Mouse (Mus musculus): ENCODE results near the gene Spsb4.

The Spsb4 gene

DNA sequence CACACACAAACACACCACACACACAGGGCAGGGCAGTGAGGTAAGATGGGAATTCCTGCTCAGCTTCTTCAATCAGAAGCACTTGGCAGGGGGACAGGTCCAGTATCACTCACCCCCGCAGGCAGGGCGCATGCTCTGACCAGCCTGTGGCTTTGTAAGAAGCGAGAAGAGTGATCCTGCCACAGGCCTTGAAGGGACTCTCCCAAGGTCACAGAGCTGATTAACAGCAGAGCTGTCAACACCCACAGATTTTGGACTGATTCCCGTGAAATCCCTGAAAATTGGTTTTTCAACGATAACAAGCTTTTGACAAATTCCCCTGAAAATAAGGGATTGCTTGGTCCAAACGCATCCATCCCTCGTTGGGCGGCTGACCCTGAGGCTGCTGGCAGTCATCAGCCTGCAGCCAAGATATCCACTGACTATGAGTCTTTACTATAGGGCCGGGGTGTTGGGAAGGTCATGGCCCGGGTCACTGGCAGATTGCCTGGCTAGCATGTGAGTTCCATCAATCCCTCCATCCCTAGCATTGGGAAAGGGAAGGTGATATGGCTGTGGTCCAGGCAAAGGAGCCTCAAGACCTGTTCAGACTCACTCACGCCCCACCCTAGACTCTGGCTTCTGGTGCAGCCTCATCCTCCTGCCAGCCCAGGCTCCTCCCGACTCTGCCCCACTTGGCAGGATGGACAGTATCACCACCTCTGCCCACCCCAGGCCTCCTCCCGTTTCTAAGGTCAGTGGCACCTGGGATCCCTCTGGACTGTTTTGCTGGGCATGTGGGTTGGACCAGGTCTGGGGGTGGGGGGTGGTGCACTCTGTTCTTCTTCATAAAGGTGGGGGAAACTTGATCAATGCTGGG is 41.1 kb downstream of the Spsb4 start:
- DNase-seq = no peak

DNA sequence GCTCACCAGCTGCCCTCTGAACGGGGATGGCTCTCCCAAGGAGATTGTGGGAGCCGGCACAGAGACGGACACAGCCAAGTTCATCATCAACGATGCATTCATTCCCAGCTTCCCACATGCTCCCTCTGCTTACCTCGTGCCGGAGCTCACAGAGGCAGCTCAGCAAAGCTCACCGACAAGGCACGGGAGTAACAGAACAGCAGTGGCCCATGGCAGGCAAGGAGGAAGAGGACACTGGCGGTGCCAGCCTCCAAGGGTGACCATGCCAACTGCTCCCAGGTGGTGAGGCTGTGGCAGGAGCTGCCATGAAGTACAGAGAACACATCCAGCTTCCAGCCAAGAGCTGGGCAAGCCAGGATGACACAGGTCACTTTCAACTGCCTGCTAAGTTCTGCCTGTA is 45.6 kb downstream of the Spsb4 start:
- no peak for DNase-seq

DNA sequence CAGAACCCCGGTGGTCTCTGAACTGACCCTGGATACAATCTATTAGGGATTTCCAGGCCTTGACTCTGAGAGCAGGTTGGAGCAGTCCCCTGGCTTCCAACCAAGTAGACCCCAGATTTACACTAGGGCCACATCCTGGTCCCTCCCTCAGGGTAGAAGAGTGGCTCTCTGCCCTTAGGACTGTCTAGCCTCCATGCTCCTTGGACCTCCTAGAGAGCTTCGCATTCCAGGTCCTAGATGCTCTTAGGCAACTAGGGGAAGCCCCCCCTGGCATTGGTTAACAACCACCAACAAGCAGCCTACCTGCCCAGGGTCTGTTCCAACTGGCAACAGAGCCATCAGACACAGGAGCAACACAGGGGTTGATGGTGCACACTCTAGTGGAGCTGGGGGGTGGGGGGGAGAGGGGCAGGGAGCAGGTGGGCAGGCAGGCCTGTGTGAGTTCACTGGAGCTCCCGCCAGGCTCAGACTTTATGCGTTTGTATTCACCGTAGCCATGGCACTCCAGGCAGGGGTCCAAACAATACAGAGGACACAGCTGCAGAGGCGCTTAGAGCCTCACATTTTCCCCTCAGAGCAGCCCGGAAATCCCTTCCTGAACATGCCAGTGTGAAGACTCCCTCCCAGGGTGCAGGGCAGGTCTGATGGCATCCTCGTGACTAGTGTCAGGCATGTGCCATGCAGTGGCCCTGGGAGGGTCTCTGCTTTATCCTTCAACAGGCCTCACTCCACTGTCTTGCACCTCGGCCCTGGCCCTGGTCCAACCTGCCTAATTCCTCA is 46.8 kb downstream of the Spsb4 start:
- DNase-seq = no peak

DNA sequence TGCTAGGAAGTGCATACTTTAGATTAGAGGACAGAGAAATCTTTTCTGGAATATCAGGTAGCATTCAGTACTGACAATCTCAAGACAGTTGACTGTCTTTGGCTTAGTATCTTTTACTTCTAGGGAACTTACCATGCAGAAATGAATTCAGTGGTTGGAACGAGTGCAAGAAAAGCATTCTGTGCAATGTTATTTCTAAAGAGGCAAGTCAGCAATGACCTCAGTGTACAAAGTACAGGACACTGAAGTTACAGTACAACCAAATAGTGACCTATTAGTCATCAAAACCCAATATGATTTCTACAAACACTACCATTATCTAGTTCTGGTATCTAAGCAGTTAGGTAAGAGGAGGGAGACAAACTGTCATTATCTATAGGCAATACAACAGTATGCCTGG is 51.1 kb downstream of the Spsb4 start:
- no peak for DNase-seq

DNA sequence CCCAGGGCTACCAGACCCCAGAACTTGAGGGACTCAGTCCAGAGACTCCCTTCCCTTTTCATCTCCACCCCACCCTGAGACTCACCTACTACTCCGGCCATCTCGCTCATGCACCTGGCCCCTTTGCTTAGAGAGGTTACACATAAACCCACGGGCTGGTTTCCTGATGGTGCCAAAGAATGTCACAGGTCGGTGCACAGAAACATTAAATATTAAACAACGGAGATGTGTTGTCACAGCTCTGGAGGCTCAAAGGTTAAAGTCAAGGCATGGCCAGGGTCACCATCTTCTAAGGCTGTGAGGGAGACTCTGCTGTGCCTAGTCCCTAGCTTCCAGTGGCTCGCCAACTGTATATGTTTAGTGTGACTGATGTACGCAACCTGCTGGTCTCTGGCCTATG is 52.2 kb downstream of the Spsb4 start:
- DNase-seq = no peak

DNA sequence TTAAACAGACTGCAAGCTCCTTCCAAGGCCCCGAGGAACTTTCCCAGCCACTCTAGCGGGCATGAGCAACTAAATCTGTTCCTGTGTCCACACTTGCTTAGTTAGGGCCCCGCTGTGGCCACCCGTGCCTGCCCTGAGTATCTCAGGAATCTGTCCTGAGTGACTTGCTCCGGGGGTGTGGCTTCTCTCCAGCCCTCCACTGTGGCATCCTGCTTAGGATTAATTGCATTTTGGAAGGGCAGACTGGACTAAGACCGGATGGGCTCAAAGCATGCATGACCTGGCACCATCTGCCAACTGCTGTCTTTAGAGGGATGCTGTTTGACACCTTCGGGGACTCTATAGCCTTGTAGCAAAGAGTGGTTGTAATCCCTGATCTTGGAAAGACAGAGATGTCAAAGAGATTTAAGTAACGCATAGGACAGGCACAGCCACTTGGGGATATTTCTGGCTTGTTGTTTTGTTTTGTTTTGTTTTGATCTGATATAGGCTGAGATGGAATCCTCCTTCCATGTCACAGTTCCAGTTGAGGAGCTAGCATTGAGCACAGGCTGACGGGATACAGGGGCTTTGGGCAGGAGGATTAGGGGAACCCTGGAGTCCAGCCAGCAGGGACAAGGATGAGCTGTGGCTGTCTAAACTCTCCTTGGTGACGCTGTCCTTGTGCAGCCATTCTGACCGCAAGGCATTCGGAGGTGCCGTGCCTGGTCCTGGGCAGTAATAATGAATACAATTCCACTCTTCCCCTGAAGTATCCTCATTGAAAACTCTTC is 55.0 kb downstream of the Spsb4 start:
- no peak for DNase-seq

DNA sequence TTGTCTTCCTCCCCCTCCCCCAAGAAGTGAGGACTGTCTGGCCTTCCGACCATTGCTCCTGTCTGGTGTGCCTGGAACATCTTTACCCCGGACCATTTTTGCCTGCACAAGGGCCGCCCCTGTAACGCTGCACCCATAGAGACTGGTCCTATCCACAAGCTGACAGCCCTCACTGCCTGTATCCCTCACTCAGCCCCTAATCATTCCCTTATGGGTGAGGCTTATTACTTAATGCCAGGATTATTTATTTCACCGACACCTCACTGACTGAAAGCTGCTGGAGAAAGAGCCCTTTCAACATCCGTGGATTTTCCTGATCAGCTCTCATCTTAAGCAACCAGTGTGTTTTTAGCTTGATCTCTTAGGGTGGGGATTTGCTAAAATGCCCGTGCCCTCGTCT is 55.9 kb downstream of the Spsb4 start:
- no peak for DNase-seq

DNA sequence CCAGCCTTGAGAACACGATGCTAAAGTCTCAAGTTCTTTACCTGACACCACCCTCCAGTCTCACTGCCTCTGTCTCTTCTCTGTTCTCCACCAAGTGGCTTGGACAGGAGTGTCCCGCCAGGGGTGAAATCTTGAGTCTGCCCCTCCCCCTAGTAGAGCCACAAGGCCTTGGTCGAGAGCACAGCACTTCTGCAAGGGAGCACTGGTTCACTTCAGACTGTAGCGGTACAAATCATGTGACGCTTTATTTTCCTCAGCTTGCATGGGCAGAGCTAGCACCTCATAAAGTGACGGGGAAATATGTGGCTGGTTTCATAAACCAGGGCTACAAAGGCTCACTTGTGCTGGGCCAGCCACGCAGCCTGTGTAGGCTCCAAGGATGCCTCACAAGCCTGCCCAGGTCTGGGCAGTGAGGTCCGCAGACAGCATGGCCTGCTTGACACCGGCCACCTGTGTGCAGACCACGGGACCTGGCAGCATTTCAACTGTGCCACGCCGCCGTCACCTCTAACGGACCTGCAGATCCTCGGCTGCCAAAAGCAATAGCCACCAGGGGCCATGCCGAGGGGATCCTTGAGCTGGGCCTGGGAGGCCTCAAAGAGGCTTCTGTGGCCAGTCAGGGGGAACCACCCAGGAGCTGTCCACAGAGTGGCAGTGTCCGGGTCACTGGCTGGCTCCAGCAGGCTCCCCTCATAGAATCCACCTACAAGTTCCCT is 56.5 kb downstream of the Spsb4 start:
- DNase-seq = no peak

DNA sequence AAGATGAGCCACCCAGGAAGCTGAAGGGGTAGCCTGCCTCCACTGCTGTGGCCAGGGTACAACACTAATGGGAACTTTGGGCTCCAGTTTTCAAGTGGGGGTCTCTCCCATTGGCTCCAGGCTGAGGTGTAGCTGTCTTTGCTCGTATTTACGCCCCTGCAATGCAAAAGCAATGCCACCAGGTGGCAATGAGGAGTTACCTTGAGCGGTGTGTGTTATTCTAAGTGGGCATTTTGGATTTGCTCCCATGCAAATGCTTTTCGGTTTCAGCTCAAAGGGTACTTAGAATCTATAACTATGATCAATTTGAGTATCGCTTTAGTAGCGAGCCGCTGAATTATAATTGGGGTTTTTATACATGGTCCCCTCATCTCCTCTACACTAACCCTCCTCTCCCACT is 57.6 kb downstream of the Spsb4 start:
- peak; percentile 53 to 57 for DNase-seq

DNA sequence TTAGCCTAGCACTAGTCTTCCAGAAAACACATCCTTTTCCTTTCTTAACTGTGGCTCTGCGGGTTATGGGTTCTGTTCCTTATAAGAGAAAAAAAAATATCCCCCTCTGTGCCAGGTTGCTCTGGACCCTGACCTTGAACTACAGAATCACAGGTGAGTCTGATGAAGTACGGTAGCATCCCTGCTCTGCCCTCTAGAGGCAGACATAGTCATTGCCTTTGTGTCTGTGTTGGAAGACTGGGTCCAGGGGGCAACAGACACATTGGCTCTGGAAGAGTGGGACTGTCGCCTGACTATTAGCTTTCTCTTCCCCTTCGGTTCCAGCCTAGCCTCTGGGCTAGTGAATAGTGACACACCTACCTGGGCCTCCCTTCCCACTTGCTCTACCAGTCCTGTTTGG is 58.4 kb downstream of the Spsb4 start:
- DNase-seq = peak; percentile 54 to 59

DNA sequence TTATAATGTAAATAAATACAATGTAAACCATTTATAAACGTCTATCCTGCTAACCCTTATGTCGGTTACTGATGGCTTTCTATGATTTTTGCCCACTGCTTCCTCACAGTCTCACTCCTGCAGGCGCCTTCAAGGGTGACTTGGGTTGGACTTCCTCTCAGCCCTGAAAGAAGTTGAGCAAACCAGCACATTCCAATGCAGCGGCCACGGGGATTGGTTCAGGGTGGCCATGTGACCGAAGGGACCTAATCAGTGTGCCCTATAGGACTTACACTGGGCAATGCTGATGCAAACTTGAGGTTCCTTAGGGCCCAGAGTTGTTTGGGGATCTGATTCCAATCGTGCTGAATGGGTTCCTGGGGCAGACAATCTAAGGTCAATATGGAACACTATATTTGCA is 59.2 kb downstream of the Spsb4 start:
- DNase-seq = no peak

DNA sequence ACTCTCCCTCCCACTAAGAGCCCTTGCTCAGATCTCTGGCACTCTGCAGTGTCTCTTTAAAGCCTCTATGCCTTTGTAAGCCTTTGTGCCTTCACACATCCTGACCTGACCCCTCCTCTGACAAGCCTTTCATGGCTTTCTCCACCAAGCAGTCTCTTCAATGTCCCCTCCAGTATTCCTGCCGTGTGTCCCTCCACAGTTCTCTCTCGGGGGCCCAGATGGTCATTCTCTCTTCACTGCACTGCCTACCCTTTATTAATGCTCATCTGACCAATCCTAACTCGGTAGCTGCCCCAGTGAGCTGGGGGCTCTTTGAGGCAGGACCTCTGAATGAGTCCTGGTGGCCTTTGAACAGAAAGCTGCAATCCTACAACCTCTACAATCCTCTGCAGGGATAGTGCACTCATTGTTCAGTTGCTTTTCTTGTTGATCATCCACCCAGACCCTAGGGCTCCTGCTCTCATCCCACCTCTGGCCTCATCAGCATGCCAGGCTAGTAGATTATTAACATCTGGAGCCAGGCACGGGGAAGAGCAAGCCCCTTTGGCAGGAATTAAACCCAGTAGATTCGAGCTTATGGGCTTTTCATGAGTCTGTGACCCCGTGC is 60.5 kb downstream of the Spsb4 start:
- no peak for DNase-seq

DNA sequence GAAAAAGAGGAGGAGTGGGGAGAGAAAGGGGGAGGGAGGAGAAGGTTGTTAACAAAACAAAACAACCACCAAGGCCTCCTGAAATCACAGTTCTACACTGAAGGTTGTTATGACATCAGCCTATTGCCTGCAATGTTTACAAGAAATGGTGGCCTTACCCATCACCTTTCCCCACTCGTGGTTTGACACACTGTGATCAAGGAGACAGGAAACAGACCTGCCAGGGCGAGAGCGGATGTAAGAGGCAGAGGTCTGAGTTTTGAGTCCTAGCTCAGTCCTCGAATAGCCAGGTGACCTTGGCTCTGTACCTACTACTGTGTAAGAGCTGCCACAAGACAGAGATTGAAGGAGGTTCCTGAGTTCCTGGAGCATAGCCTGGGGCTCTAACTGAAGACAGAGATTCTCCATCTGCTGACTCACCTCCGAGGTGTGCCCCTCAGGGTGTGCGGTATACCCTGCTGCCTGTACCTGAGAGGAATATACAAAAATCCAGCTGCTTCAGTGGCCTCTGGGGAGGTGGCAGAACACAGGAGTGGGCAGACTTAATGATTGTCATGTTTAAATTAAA is 61.3 kb downstream of the Spsb4 start:
- no peak for DNase-seq

DNA sequence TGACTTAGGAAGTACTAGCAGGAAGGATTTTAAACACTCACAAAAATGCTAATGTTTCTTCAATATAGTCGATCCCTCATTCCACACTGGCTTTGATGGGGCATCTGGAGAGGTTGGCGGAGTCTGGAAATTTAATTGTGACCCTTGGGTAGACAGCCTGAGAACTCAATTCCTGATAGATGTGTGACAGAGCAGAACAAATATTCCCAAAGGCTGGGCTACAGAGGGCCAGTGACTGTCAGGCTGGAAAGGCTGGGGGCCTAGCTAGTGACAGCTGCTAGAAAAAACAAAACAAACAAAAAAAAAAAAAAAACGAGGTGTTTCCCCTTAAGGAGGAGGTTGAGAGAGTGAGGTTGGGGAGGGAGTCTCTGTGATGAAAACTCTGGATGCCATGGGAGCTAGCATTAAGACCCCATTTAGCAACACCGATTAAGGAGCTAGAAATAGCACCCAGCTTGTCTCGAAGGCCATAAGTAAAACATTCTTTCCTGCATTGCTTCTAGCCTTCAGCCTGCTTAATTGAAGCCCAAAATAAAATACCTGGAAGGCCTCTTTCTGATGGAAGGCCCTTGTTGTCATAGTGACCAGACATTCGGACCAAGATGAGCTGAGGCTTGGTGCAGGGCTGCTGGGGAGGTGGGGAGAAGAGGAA is 61.9 kb downstream of the Spsb4 start:
- DNase-seq = no peak

DNA sequence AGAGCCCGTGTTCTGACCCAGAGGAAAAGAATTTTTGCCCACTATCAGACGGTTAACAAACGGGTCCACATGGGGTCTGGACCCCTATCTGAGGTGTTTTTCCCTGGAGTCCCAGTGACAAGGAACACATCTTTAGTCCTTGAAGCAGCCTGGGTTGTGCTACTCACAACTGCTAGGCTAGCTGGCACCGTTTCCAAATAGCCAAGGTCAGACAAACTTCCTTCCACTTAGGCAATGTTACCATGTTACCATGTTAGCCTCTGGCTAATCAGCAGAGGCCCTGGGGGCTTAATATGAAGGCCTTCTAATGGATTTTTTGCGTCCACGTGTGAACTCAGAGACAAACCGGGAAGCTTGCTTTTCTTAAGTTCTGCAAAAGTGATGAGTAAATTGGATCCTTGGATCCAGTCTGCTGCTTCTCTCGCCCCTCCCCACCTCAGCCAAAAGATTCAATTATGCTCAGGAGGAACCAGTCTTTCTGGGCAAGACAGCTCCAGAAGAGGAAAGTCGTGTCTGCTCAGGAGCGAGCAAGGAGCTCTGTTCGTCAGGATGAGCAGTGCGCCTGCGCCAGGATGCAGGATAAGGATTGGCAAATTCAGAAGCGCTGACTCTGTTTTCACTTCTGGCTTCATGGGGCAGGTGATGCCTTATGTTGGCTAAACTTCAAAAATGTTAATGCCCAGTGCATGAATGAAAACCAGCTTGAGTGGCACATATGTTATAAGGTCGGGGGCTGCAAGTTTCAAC is 64.4 kb downstream of the Spsb4 start:
- no peak for DNase-seq

DNA sequence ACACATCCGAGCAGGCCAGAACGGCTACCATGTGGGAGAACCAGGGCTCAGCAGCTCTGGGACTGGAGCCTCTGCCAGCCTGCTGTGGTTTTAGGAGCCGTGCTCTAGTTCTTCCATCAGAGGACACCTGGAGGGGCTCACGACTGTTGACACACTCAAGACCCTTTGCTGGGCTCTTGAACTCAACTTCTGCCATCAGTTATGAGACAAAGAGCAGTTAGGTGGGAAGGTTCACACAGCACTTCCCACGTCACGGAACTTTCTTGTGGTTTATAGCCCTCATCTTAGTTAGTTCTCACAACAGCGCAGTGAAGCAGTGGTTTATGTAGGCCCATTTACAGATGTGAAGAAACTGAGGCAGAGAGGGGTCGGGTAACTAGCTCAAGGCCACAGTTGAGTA is 65.2 kb downstream of the Spsb4 start:
- peak; percentile 52 to 71 for DNase-seq

DNA sequence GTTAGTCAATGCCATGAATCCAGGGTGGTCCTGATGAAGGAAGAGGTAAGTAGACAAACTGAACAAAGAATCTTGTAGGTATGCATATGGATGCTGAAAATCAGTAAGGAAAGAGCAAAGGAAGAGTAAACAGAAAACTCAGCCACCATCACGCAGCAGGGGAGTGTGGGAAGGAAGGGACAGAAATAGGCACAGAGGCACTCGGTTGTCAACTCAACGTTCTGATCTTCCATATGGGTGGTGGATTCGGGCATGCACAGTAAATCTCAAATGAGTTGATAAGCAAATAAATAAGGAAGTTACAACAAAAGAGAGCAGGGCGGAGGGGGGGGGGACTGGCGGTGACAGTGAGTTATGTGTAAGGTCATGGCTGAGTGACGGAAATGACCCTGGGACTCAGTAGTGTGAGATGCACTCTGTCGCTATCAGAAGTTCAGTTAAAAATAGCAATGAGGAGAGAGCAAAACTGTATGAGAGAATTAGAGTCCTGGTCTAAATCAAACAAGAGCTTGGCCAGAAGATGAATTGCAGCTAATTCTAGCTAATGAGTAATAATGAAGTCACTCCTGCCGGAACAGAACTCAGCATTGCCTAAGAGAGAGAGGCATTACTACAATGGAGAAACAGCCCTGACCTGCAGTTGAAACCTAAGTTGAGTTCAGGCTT is 66.2 kb downstream of the Spsb4 start:
- no peak for DNase-seq

DNA sequence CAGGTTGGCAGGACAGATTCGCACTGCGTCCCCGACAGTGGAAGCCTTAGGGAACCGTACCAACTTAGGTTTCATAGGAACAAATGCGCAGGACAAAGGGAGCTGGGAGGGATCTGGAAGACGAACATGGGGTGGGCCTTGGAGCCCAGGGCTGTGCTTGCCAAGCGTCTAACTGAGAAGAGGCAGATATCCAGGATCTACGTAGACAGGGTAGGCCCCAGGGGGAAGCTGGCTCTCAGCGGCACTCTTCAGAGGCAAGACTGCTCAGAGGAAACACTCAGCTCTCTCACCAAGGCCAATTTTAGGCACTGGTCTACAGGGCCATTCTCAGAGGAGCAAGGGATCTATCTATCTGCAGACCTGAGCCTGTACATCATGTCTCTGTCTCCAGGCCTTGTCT is 69.1 kb downstream of the Spsb4 start:
- DNase-seq = no peak

DNA sequence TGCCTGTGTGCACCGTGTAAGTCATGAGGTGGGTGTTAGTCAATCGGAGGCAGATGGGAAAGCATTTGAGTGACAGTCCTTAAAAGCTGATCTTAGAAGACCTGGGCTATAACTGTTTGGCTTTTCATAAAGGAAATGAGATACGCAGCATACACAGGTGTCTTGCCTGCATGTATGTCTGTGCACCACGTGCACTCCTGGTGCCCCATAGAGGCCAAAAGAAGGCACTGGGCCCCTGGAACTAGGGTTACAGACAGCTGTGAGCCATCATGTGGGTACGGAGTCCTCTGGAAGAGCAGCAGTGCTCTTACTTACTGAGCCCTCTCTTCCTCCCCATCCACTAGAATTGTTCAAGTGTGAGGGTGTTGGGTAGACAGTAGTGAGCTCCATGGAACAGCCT is 70.1 kb downstream of the Spsb4 start:
- DNase-seq = peak in 1 of 2 experiments; percentile 70

DNA sequence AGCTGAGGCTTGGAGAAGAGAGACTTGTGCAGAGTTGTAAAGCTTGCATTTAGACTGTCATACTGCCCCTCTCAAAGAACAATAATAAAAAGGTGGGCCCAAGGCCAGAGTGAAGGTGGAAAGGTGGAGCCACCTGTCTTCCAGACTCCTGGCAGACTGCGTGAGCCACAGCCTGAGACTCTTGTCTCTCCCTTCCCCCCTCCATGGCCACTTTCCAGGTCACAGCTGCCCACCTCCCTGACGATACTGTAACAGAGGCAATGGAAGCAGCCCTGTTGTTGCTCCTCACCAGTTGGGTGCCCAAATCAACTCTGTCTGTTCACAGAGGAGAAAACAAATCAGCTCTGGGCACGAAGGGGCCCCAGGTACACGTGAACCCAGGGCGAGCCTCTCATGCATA is 71.5 kb downstream of the Spsb4 start:
- no peak for DNase-seq

Measured in thymus, postnatal 36 days (tissue).